Mouse (Mus musculus) cerebellum, postnatal 25 days (tissue): ENCODE data around the gene Fbxw22.
"Not testable (repeated sequence)": the region's sequence is repeated elsewhere in the genome, so short reads cannot be mapped to it uniquely, and the experiment has no call there.

Experiments used
- DNase-seq, 2 experiments: peaks; one replicate each; pipeline ENCODE4 v3.0.0; 2021; ENCODE audit warnings: mixed read lengths in 2 of 2

Fbxw22 gene

DNA sequence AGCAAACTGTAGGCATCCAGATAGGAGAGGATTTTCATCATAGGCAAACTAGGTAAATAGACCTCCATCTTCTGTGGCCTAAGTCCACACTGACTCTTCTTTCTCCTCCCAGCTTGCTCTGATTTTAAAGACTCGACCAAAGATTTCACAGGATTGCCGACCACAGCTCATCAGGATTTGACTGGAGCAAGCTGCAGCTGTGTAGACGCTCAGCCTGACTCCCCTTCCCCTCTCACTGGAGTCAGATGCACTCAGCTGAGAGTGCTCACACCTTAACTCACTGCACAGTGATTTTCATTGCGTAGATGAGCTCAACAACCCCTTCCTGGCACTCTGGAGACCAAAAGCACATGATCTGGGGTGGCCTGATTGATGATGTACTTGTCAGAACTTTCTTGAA, at the start of gene Fbxw22:
Fbxw22 (minus strand) TSS at position 101 of the 400 bp plus-strand sequence.
- DNase-seq: not testable (repeated sequence)

GRCm38 (mm10) chr9:109449040-109449439, 44.9 kb upstream of the Fbxw22 start, which contains the start of gene Fbxw16:
Fbxw16 (minus strand) TSS chr9:109449140.
- no peak for DNase-seq

DNA sequence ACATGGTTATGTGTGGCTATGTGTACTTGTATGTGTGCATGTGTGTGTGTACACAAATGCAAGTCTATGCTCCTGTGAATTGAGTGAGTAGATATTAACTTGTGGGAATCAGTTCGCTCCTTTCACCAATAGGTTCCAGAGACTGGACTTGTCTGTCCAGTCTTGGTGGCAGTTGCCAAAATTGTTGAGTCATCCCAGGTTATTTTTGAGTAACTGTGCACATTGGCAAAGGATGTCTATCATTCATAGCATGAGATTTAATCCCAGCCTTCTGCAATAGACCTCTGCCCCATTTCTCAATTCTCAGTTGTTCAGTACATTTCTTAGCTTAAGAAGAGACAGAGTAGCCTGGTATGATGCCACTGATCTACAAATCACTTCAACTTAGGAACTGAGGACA, 28.9 kb upstream of the Fbxw22 start:
- DNase-seq: no peak

GRCm38 (mm10) chr9:109339559-109339958, 64.5 kb downstream of the Fbxw22 start, which contains the start of gene Fbxw28:
Fbxw28 (minus strand) TSS chr9:109339659.
- DNase-seq: not testable (repeated sequence)
